Mouse (Mus musculus) E14TG2a.4 (cell line): ENCODE measurements around the gene Gstm2.
"Not testable (repeated sequence)": the region's sequence is repeated elsewhere in the genome, so short reads cannot be mapped to it uniquely, and the experiment has no call there.

Source experiments
- CTCF ChIP-seq: conservative IDR thresholded peaks from 2 replicates; pipeline ENCODE4 v1.5.1; 2014; ENCODE audit warnings: low read length
- NANOG ChIP-seq: IDR thresholded peaks from 2 replicates; pipeline ENCODE4 v1.6.1; 2014; ENCODE audit warnings: borderline replicate concordance, low read length, mixed read lengths
- POU5F1 ChIP-seq: IDR thresholded peaks from 2 replicates; pipeline ENCODE4 v1.6.1; 2014; ENCODE audit warnings: low read length, borderline replicate concordance

- not testable (repeated sequence) for TF ChIP-seq POU5F1, CTCF, NANOG
Observed at GRCm38 (mm10) chr3:107949461-107949860, 36.8 kb downstream of the Gstm2 start.
